Mouse (Mus musculus) natural killer cell, adult 2 months (primary cell): ENCODE results near the gene Dio1.

Experiments used
- DNase-seq, 2 experiments: peaks; one replicate each; pipeline ENCODE4 v3.0.0; 2022; ENCODE audit warnings: low spot score in 2 of 2

Gene Dio1

DNA sequence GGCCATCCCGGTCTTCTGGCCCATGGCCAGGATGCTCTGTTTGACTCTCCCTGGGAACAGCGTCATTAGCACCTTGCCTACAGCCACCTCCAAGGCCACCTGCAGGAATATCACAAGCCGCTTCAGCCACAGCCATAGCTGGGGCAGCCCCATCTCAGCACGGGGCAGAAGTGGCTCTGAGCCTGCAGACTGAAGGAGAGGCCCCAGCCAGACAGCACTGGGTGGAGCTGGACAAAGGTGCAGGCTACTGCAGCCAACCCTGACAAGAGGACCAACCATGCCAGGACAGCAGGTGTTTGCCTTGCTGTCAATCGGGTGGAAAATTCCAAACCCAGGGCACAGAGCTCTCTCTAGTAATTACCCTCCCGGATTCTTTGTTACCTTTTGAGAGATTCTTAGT, at the start of gene Dio1:
Gene Dio1 (minus strand): TSS at position 204 of the 400 bp plus-strand sequence.
- DNase-seq: no peak

DNA sequence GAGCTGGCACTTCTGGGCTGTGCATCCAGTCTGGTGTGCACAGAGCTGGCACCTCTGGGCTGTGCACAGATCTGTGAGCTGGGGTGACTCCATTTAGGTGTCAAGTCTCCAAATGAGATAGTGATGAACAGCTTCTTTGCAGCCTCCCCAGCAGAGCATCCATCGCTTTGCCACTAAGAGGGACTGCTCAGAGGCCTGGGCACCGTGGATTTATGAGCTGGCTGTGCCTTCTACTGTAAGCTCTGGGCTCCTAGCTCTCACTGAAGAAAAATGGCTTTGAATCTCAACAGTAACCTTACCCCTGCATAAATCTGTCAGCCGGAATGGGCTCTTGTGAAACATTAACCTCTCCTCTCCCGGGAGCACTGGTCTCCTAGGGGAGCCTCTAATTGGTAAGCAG, 47.6 kb upstream of the Dio1 start:
- DNase-seq: no peak

DNA sequence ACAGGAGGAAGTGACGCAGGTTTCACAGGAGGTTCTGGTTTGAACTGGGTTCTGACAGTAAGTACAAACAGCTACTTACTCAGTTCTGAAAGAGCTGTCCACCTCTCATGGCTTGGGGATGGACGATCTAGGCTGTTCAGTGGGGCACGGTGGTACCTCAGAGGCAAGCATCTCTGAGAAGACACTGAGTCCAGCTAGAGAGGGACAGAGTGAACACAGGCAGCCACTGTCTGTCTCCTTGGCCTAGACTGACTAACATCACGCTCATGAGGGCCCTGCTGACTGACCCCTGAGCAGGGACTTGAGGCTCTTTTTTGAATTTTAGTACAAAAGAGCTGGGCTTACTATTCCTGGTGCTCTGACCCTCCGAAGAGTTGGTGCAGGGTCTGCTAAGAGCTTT, 47.2 kb upstream of the Dio1 start:
- DNase-seq: no peak

DNA sequence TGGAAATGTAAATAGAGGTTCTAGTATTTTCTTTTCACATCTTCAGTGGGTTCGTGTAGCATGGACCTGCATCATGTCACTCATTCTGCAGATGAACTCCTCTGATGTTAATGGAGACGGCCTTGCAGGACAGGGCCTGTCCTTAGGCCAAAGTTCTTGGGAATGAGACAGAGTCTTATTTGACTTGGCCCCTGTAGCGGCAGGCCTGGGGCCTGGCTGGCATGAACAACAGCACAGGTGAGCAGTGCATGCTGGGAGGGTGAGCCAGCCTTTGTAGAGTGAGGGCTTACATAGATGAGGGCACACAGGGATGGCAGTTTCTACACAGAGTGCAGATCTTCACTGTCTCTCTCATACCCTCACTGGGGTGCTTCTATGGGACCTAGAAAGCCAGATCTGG, 46.6 kb upstream of the Dio1 start:
- DNase-seq: no peak

DNA sequence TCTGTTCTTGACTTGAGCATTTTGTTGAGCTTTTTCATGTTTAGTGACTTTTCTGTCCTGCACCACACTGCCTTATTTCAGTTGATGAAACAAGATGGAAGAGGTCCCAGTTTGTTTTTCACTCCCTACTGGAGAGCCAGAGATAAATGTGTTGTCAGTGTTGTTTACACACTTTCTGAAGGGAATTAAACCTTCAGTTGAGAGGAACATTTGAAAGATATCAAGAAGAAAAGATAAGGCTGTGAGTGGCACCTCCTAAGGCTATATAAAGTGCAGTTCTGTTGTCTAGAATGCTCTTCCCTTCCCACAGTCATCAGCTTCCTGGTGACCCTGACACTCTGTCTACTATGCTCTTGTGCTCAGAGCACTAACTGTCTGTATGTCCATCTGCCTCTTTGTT, 44.4 kb upstream of the Dio1 start:
- no peak for DNase-seq

DNA sequence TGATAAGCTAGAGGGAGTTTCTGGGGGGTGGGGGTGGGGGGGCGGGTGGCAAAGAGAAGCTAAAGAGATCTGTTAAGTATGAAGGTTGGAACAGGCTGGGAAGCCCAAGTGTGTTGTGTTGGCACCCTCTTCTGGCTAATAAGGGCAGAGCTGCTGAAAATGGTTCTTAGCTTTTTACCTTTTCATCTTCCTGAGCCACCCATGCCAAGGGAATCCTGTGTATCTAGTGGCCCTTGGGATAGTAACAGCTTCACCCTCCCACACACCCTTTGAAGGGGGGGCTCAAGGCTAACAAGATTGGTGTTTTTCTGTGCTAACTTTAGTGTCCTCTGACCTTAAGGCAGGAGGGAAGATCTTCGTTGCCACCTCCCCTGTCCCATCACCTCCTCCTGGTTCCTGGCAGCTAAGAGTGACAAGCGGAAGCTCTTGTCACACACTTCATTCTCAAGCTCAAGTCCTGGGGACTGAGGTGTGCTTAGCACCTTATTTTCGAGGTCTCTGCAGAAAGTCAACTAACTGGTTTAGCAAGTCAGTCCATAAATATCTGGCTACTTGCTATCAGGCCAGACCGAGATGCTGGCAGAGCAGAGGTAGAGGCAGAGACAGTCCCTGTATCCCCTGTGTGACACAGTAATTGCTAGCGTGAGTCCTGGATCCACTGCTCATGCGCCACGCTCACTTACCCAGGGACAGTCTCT, 42.5 kb upstream of the Dio1 start:
- peak; percentile 9 to 25 for DNase-seq

DNA sequence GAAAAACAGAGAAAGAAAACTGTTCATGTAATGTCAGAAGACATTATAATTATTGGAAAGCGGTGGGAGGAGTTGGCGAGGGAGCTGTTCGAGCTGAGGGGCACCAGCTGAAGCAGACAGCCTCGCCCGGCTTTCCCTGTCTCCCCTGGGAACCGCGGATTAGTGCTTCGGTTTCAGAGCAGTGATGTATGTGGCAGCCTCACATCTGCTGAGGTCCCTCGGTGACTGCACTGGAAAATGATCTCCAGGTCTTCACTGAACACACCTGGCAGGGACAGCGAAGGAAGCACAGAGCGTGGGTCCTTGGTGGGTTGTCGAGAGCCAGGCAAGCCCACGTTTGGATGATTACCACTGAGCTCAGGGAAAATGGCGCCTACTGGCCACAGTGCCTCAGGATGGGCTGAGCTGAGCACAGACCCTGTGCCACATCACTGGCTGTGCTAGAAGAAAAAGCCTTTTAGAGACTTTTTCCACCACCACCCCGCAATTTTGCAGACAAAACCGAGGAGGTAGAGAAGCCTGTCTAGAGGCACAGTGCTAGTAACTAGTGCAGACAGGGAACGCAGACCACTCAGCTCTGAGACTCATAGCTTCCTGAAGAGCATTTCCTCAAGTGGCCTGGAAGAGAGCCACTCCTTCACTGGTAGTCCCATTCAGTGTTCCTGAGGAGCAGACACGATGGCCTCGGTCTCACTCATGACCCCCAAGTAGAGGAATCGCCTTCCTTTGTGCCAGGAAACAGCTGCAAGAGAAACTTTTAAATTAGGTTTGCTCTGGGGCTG, 41.8 kb upstream of the Dio1 start:
- no peak for DNase-seq

DNA sequence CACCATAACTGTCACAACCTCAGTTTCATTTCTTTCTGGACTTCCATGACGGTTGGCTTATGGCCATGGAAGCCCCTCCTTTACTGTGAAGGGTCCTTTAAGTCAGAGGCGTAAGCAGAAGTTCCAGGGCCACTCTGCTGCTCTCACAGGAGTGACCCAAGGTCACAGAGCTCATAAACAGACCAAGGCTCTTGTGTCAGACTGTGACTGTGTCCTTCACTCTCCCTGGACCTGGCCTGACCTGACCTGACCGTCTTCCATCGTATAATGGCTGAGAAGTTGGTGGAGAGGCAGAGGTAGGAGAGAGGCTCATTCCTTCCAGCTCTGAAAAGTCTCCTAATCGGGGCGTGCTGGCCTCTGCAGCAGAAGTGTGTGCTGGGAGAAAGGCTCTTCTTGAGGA, 40.3 kb upstream of the Dio1 start:
- no peak for DNase-seq

DNA sequence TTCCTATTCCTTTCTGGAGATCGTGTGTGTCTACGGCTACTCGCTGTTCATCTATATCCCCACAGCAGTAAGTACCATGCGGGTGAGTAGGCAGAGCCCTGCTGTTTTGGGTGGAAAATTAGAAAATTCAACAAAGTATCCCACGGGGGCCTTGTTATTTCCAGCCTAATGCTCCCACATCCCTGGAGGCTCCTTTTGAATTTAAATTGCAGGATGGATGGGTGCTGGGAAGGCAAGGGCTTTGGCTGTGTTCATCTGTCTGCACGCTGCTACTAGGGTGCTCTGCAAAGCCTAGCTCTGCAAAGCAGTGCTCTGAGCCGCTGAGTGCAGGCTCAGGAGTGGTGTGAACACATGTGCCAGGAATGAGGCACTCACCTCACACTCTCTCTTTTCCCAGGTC, 37.6 kb upstream of the Dio1 start:
- no peak for DNase-seq

DNA sequence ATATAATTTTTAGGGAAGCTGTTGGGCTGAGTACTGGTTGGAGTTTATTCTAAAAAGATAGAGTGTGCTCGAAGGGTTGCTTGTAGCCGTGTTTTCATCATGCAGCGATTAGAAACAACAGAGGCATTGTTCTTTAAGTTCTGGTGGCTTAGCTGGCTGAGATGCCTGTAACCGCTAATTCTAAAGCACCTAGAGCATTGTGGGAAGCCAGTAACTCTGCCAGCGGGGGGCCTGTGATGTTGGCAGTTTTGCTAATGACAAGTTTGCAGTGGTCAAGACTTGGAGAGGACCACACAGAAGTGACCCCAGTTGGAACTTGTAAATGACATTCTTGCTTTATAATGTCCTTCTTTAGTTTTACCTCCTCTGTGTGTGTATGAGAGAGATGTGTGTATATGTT, 34.4 kb upstream of the Dio1 start:
- no peak for DNase-seq

DNA sequence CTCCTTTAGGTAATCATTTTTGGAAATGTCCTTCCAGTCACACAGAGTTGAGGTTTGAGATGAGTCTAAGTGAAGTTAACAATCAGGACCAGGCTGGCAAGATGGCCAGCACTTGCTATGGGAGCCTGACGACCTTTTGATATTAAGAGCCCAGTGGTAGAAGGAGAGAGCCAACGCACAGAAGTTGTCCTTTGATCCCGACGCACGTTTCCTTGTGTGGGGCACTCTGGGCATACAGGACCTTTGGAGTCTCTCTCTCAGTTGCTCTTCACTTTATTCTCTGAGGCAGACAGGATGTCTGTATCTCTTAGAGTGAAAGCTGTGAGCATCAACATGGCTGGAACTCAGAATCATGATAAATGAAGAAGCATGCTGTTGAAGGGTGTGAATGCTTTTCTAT, 30.5 kb upstream of the Dio1 start:
- DNase-seq: no peak

DNA sequence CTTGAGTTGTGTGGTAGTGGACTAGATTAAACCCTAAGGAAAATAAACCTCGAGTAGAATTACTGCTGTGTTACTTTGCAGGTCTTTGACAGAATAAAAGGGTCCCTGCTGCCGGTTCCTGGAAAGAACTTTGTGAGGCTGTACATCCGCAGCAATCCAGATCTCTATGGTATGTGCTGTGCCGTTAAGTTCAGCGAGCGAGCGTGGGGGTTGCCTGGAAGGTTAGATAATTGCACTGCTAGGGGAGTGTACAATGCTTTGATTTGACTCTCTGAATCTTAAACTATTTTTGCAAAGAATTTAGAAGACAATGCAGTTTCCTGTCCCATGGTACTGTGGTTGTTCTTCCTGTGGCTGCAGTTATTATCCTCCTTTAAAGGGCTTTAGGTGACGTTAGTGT, 29.4 kb upstream of the Dio1 start:
- no peak for DNase-seq

DNA sequence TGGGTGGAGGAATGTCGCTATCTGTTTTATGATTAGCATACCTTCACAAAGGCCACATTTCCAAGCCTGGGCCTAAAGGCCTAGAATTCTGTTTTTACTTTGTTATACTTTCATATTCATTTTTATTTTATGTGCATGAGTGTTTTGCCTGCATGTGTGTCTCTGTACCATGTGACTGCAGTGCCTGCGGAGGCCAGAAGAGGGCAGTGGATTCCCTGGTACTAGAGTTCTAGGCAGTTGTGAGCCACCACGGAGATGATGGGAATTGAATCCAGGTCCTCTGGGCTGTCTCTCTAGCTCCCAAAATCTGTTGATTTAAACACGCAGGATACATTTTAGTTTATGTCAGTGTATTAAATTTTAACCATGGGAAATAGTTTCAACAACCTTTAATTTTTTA, 26.5 kb upstream of the Dio1 start:
- DNase-seq: no peak

DNA sequence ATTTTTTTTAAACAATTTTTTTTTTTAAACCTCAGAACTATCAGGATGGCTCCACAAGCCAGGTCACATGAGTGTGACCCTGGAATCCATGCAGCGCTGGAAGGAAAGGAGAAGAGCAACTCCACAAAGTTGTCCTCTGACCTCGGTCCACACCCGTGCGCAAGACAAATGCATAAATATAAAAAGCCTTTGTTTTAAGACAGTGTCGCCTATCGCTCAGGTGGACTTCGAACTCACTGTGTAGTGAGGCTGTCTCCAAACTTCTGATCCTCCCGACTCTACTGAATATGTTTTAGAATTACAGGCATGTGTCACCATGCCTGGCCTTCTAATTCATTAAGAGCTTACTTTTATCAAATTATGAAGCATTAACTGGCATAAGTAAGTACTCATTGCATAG, 21.6 kb upstream of the Dio1 start:
- DNase-seq: no peak

DNA sequence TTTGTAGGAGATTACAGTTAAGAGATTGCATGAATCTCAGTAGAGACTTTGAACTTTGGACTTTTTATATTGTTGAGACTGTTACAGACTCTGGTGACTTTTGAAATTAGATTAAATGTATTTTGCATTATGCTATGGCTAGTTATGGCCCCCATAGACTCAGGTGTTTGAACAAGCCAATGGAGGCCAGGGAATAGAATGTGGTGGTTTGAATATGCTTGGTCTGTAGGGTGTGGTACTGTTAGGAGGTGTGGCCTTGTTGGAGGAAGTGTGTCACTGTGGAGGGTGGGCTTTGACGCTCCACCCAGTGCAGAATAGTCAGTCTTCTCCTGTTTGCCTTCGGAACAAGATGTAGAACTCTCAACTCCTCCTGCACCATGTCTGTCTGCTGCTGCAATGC, 16.1 kb upstream of the Dio1 start:
- no peak for DNase-seq

DNA sequence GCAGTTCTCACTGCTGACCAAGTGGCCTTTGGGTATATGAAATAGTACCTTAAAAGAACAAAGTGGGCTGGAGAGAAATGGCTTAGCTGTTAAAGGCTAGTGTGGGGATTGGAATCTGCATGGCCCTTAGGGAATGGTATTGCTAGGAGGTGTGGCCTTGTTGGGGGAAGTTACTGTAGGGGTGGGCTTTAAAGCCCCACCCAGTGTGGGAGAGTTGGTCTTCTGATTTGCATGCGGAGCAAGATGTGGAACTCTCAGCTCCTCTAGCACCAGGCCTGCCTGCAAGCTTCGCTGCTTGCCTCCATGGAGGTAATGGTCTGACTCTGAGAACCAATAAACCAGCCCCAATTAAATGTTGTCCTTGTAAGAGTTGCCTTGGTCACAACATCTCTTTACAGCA, 14.1 kb upstream of the Dio1 start:
- no peak for DNase-seq

DNA sequence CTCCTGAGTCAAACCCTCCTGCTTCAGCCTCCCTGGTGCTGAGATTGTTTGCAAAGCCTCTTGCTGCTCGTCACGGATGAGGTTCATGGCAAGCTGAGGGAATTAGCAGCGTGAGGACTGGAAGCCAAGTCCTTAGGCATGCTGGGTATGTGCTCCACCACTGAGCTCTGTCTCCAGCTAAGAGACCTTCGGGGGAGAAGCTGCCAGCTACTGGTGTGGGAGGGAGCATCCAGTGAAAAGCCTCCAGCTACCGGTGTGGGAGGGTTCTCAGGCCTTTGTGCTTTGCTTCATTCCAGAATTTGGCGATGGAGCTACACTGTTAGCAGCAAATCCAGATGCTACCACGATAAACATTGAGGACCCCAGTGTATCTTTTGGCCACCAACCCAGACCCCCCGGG, 11.7 kb upstream of the Dio1 start:
- DNase-seq: no peak

DNA sequence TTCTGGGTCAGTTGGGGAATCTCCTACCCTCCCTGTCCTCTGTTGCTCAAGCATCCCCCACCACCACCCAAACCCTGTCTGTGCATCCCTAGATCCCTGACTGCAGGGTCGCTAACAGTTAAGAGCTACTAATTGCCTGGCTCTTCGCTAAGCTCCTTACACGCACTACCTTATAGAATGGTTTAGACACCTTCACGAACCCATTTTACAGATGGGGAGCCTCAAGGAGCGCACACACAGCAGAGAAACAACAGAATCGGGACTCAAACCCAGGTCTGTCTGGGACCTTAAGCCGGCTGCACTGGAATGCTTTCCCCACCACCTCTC, 7.5 kb upstream of the Dio1 start:
- DNase-seq: no peak

DNA sequence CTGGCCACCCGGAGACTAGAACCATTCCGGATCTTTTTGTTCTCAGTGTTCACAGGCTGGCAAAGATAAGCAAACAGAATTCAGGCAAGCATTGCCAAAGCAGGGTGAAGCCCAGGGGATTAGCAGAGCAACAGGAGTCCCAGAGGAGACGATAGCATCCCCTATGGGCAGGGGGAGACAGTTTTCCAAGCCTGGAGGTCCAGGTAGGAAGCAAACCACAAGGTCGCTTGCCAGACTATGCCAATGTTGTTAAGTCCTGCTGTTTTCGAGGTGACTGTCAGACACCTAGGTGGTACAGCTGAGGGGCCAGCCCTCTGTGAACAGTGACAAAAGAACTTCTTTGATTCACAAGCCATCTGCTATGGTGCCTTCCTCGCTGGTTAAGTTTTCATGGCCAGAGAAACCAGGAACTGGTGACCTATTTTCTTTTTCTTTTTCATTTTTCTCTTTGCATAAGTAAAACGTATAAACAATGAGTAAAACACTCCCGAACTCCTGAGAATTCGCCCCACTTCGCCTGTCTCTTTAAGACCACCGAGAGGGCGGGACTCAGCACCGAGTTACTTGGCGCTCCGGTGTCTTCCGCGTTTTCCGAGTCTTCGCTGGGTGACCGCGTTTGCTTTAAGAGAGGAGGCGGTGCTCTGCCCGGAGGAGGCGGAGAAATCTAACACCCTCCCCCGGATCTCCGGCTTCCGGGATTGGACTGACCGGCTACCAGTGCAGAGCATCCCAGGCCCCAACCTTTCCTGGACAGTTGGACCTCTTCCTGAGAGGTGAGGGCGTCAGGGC, 6.9 kb upstream of the Dio1 start, which contains the start of gene Yipf1:
Gene Yipf1 (plus strand): TSS at position 674 of the 789 bp plus-strand sequence.
- peak; percentile 76 to 82 for DNase-seq

DNA sequence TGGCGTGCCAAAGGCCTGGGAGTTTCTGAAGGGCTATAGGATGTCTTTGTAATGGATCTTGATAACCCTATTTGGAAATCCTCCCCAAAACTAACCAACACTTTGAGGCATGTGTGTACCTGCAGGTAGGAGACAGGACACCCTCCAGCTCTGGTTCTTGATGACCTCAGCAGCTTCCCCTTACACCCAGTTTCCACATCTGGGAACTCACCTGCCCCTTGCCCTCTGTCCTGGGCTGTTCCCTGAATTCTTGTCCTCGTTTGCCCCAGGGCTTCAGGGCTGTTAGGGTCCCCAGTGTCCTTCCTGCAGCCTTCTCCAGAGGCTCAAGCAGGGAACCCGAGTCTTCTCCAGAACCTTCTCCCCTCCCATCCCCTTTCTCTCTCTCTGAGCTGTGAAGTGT, 3.4 kb downstream of the Dio1 start:
- DNase-seq: no peak

DNA sequence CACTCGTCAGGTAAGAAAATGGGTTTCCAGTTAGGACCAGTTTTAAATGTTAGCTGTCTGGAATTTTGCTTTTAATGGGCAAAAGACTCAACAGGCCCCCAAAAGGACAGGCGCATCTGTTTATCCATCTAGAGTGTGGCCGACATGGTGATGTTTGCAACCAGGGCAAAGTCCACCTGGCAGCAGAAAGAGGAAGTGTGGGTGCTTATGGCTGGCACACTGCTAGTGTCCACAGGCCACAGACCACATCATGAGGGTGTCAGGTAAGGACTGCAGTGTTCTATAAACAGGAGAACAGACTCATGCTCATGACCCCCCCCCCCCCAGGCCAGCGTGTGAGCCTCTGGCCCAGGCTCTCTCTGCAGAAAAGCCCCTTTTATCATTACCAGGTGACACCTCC, 4.1 kb downstream of the Dio1 start:
- peak; percentile 12 to 19 for DNase-seq

DNA sequence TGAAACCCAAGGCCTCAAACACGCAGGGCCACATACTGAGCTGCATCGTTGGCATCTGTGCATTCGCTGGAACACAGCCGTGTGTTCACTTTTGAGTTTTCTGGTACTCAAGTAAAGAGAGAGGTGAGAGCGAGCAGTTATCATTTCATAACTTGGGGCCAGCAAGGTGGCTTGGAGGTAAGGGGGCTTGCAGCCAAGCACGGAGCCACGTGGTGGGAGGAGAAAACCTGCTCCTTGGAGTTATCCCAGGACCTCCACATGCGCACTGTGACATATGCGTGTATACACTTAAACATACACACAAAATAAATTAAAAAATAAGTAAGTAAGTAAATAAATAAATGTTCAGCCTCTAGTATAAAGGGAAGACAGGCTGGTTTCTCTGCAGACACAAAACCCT, 4.7 kb downstream of the Dio1 start:
- no peak for DNase-seq
